Mouse (Mus musculus) lung, postnatal 0 days (tissue): ENCODE results near the gene Mrap2. TPM values are rescaled to one million over a fixed set of nuclear protein-coding genes. Genes with fewer than 3 reads are reported as not detected.

Experiments
- ATAC-seq: fragments of 200-750 bp; cut with Nextera tagmentation; 2 replicates; pipeline ENCODE4 v1.8.0; 2017; ENCODE audit warnings: moderate library complexity
- DNase-seq: peaks from one replicate; pipeline ENCODE4 v3.0.0-alpha.2; 2016; ENCODE audit warnings: low spot score
- H3K27ac ChIP-seq: fragments of 300-500 bp; sonication (generic); 2 replicates; pipeline ENCODE4 v1.5.1; 2014; ENCODE audit warnings: antibody characterized with exemption, mild to moderate bottlenecking, low read length, mixed read lengths
- H3K27me3 ChIP-seq: fragments of 300-500 bp; sonication (generic); replicated peaks from 2 replicates; pipeline ENCODE4 v1.6.1; 2014; ENCODE audit warnings: low read length, mixed read lengths; ENCODE audit not compliant: insufficient read depth
- H3K36me3 ChIP-seq: fragments of 300-500 bp; sonication (generic); 2 replicates; pipeline ENCODE4 v1.6.1; 2014; ENCODE audit warnings: low read length, mixed read lengths; ENCODE audit not compliant: insufficient read depth
- H3K4me1 ChIP-seq: fragments of 300-500 bp; sonication (generic); 2 replicates; pipeline ENCODE4 v1.6.1; 2014; ENCODE audit warnings: antibody characterized with exemption, low read depth, low read length, mixed read lengths; ENCODE audit not compliant: insufficient read depth
- H3K4me2 ChIP-seq: fragments of 300-500 bp; sonication (generic); replicated peaks from 2 replicates; pipeline ENCODE4 v1.6.1; 2014; ENCODE audit warnings: low read depth, mild to moderate bottlenecking, low read length, moderate library complexity, mixed read lengths
- H3K4me3 ChIP-seq: fragments of 300-500 bp; sonication (generic); 2 replicates; pipeline ENCODE4 v1.5.1; 2014; ENCODE audit warnings: low read depth, low read length
- H3K9ac ChIP-seq: fragments of 300-500 bp; sonication (generic); replicated peaks from 2 replicates; pipeline ENCODE4 v1.6.1; 2014; ENCODE audit warnings: low read depth, mild to moderate bottlenecking
- H3K9me3 ChIP-seq: fragments of 300-500 bp; sonication (generic); 2 replicates; pipeline ENCODE4 v1.6.1; 2016; ENCODE audit warnings: low read length, mixed read lengths
- CTCF ChIP-seq: IDR thresholded peaks from 2 replicates; pipeline ENCODE4 v1.5.1; 2016; ENCODE audit warnings: antibody characterized with exemption, mild to moderate bottlenecking
- EP300 ChIP-seq: IDR thresholded peaks from 2 replicates; pipeline ENCODE4 v1.6.1; 2016; ENCODE audit warnings: antibody characterized with exemption, mild to moderate bottlenecking, control low read depth
- WGBS: fragments of 180-500 bp; shearing (Covaris S2); extraction: QIAGEN DNeasy Blood & Tissue Kit; methylation state at CpG from one replicate; pipeline ENCODE4 v1.1.7; 2014; 5-methylcytosine and 5-hydroxymethylcytosine counted together
- polyA plus RNA-seq: library from polyadenylated mRNA; unstranded; fragments of >200 nt; fragmentation: Nextera tagmentation; extraction: Ambion mirVana; gene quantifications from 2 replicates; pipeline ENCODE4 v1.2.1, GENCODE M21; 2015

Mrap2 gene
- polyA plus RNA-seq, 1 experiment from 2014 or later, result not detected

DNA sequence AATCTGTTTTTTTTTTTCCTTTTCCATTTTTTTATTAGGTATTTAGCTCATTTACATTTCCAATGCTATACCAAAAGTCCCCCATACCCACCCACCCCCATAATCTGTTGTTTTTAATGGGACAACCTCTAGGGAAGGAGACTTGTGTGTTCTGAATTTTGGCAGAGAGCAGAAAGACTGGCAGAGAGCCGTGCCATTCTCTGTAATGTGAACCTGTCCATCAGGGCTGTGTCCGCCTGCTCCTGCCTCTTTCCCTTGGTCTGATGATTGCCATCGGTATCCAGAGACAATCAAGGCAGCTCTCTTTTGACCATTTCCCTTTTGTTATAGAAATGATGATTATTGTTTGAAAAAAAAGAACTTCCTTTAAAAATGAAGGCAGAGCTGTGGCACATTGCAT lies 26.8 kb downstream of the Mrap2 start:
- Histone ChIP-seq H3K4me3 (no peak overlapping the region), H3K27me3 (no peaks in the 10 kb centered on the region), H3K4me2 (no peak overlapping the region), H3K36me3 (no peaks in the 10 kb centered on the region), H3K9ac (no peak overlapping the region), H3K27ac (no peak overlapping the region), H3K9me3 (no peaks in the 10 kb centered on the region), H3K4me1 (no peaks in the 10 kb centered on the region)
- ATAC-seq (no peak), DNase-seq (no peak)
- WGBS, result 77% methylated on average over 3 of the region's 3 CpGs
- no peak for TF ChIP-seq EP300
- no peak for TF ChIP-seq CTCF

DNA sequence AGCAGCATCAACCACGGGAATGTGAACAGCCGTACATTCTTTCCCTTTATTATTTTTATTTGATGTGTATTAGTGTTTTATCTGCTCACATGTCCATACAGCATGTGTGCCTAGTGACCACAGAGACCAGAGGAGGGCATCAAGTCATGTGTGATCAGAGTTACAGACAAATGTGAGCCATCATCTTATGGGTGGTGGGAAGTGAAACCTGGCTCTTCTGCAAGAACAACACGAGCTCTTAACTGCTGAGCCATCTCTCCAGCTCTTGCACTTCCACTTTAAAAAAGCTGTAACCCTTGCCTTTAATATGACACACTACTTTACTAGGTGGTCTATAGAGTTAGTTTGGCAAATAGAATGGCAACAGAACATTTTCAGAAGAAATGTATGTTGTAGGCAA lies 27.4 kb downstream of the Mrap2 start:
- WGBS, result 61% methylated on average over 3 of the region's 3 CpGs
- H3K36me3 ChIP-seq, result no peaks in the 10 kb centered on the region
- H3K9ac ChIP-seq, result no peak overlapping the region
- ATAC-seq (no peak), DNase-seq (no peak)
- H3K4me1 ChIP-seq, result no peaks in the 10 kb centered on the region
- no peaks in the 10 kb centered on the region for H3K9me3 ChIP-seq
- TF ChIP-seq EP300 (no peak), CTCF (no peak)
- no peak overlapping the region for H3K27ac ChIP-seq
- no peak overlapping the region for H3K4me2 ChIP-seq
- no peak overlapping the region for H3K4me3 ChIP-seq
- H3K27me3 ChIP-seq, result no peaks in the 10 kb centered on the region

DNA sequence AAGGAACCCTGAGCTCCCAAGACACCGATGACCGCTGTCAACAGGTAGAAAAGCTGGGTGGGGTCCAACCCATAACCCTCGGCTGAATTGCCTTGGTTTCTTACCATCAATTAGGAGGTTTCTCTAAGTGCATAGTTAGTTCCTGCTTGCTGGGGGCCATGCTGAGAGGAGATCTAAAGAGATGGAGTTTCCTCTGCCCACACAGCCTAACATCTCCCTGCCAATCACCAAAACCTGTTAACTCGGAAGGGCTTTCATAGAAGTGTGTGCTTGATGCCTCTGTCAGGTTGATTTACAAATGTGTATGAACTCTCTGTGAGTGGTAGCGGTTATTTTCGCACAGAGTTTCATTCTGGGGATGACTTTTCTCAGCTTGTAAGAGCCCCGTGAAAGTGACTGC lies 34.4 kb downstream of the Mrap2 start:
- no peak for DNase-seq
- Histone ChIP-seq H3K27ac (no peak overlapping the region), H3K4me1 (no peaks in the 10 kb centered on the region), H3K9ac (no peak overlapping the region), H3K9me3 (no peaks in the 10 kb centered on the region), H3K27me3 (no peaks in the 10 kb centered on the region), H3K4me3 (no peak overlapping the region), H3K4me2 (no peak overlapping the region), H3K36me3 (no peaks in the 10 kb centered on the region)
- 41% methylated on average over 7 of the region's 7 CpGs for WGBS
- no peak for ATAC-seq
- TF ChIP-seq CTCF, result no peak
- TF ChIP-seq EP300, result no peak

DNA sequence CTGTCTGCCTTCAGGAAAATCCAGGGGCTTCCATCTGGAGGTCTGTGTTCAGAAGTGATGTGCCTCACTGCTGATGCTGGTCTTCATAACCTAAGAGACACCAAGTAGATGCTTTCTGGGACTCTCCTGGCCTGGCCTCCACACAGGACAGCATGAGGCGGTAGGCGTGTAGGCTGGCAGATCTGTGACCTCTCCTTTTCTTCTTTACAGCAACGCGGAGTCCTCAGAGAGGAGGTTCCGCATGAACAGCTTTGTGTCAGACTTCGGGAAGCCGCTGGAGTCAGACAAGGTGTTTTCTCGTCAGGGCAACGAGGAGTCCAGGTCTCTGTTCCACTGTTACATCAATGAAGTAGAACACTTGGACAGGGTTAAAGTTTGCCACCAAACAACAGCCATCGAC lies 38.1 kb downstream of the Mrap2 start:
- whole genome bisulfite sequencing, result 87% methylated on average over 10 of the region's 10 CpGs
- DNase-seq (no peak), ATAC-seq (no peak)
- H3K9me3 ChIP-seq, result no peaks in the 10 kb centered on the region
- H3K9ac ChIP-seq, result no peak overlapping the region
- no peak overlapping the region for H3K27ac ChIP-seq
- H3K36me3 ChIP-seq, result no peaks in the 10 kb centered on the region
- TF ChIP-seq EP300 (no peak), CTCF (no peak)
- no peaks in the 10 kb centered on the region for H3K4me1 ChIP-seq
- H3K4me3 ChIP-seq, result no peak overlapping the region
- H3K27me3 ChIP-seq, result no peaks in the 10 kb centered on the region
- H3K4me2 ChIP-seq, result no peak overlapping the region

DNA sequence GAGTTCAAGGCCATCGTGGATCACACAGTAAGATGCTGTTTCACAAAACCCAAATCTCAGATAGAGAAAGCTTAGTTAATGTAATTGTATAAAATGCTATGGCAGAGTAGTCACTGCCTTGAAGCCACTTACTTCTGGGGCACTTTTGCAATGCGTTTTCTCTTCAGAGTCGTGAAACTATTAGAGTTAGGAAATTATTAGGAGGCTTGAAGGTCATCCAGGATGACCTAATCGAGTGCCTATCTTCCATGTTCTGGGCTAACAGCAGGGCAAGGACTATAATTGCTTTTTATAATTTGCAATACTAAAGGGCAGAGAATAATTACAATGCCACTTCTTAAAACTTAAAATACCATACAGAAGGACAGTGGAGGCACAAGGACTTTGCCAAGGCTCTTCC lies 43.2 kb downstream of the Mrap2 start:
- DNase-seq, result no peak
- Histone ChIP-seq H3K4me3 (no peak overlapping the region), H3K27ac (no peak overlapping the region), H3K4me2 (no peak overlapping the region), H3K27me3 (no peaks in the 10 kb centered on the region), H3K36me3 (peaks cover 5% of the 10 kb centered on the region), H3K4me1 (no peaks in the 10 kb centered on the region), H3K9me3 (no peaks in the 10 kb centered on the region), H3K9ac (no peak overlapping the region)
- no peak for TF ChIP-seq EP300
- no peak for TF ChIP-seq CTCF
- WGBS, result 85% methylated on average over 4 of the region's 4 CpGs
- ATAC-seq, result no peak

DNA sequence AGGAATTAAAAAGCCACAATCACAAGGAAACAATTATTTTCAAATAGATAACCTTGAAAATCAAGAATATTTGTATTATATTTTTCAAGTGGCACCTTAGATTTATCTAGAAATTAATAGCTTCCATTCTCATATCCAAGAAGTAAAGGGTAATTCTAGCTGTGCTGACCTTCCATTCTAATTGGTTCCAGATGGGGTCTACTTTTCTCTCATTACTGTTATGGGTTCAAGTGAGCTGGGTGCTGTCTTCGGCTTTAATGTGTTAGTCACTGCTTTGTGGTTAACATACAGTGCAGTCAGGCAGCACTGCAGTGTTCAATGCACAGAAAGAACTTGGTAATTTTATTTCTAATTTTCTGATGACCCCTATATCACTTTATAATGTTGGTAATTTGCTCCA lies 49.6 kb downstream of the Mrap2 start:
- H3K36me3 ChIP-seq, result peaks cover 16% of the 10 kb centered on the region
- 81% methylated on average over 1 of the region's 1 CpGs for WGBS
- H3K27me3 ChIP-seq, result no peaks in the 10 kb centered on the region
- H3K27ac ChIP-seq, result no peak overlapping the region
- ATAC-seq (no peak), DNase-seq (no peak)
- H3K4me3 ChIP-seq, result no peak overlapping the region
- H3K4me2 ChIP-seq, result no peak overlapping the region
- no peaks in the 10 kb centered on the region; the same call in 1 of the 2 replicates for H3K9me3 ChIP-seq
- H3K9ac ChIP-seq, result no peak overlapping the region
- no peak for TF ChIP-seq CTCF
- no peak for TF ChIP-seq EP300
- H3K4me1 ChIP-seq, result no peaks in the 10 kb centered on the region

DNA sequence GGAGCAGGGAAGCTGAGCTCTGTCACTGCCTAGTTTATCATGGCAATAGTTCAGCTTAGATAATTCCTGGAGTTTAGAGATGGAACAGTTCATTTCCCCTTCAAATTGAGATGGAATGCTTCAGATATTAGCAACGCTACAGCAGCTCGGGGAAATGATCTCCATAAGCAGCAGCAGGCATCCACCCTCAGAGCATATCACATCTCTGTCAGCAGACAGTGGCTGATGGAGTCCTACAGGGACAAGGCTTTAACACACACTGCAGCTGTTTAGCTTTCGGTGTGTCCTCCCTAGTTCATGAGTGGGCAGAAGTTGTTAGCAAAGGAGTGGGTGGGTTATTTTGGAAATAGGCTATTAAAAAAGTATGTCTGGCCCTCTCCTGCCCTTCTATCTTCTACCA lies 53.2 kb downstream of the Mrap2 start:
- TF ChIP-seq CTCF (no peak), EP300 (no peak)
- Histone ChIP-seq H3K4me2 (no peak overlapping the region), H3K4me3 (no peak overlapping the region), H3K27me3 (no peaks in the 10 kb centered on the region), H3K9me3 (no peaks in the 10 kb centered on the region; the same call in 1 of the 2 replicates), H3K27ac (no peak overlapping the region), H3K9ac (no peak overlapping the region), H3K4me1 (no peaks in the 10 kb centered on the region), H3K36me3 (peaks cover 11% of the 10 kb centered on the region)
- no peak for ATAC-seq
- DNase-seq, result no peak
- WGBS, result 82% methylated on average over 3 of the region's 3 CpGs
